Mouse (Mus musculus) frontal cortex, postnatal 36 days (tissue): ENCODE measurements around the gene Adamts3.
A peak's percentile ranks its signal among the peaks of the same experiment; 100 is the strongest.

ENCODE experiments used
- DNase-seq, 2 experiments: peaks; one replicate each; pipeline ENCODE4 v3.0.0; 2022; ENCODE audit warnings: low spot score in 2 of 2

Gene Adamts3

GRCm38 (mm10) chr5:89883051-89883907, at the start of gene Adamts3:
Adamts3 (minus strand) TSS chr5:89883334.
- DNase-seq = peak; percentile 44 to 46

GRCm38 (mm10) chr5:89931511-89931910, 48.4 kb upstream of the Adamts3 start:
- DNase-seq = no peak

GRCm38 (mm10) chr5:89912359-89912758, 29.2 kb upstream of the Adamts3 start:
- no peak for DNase-seq

- DNase-seq = no peak
Observed at GRCm38 (mm10) chr5:89911950-89912349, 28.8 kb upstream of the Adamts3 start.

- no peak for DNase-seq
Observed at GRCm38 (mm10) chr5:89911508-89911907, 28.4 kb upstream of the Adamts3 start.

- DNase-seq = no peak
Observed at GRCm38 (mm10) chr5:89906884-89907431, 23.8 kb upstream of the Adamts3 start.

- no peak for DNase-seq
Observed at GRCm38 (mm10) chr5:89901026-89901425, 17.9 kb upstream of the Adamts3 start.

GRCm38 (mm10) chr5:89897495-89897894, 14.4 kb upstream of the Adamts3 start:
- DNase-seq = peak in 1 of 2 experiments; percentile 26

GRCm38 (mm10) chr5:89895520-89895919, 12.4 kb upstream of the Adamts3 start:
- DNase-seq = no peak

- DNase-seq = no peak
Observed at GRCm38 (mm10) chr5:89884991-89885390, 1.9 kb upstream of the Adamts3 start.

GRCm38 (mm10) chr5:89883908-89884204, 722 bp upstream of the Adamts3 start:
- DNase-seq = no peak

GRCm38 (mm10) chr5:89882091-89882734, 921 bp downstream of the Adamts3 start:
- DNase-seq = peak; percentile 43 to 67

GRCm38 (mm10) chr5:89881425-89881824, 1.7 kb downstream of the Adamts3 start:
- no peak for DNase-seq

GRCm38 (mm10) chr5:89878866-89879392, 4.2 kb downstream of the Adamts3 start:
- DNase-seq = no peak

- no peak for DNase-seq
Observed at GRCm38 (mm10) chr5:89872661-89873060, 10.5 kb downstream of the Adamts3 start.

GRCm38 (mm10) chr5:89859603-89860002, 23.5 kb downstream of the Adamts3 start:
- no peak for DNase-seq

GRCm38 (mm10) chr5:89858837-89859236, 24.3 kb downstream of the Adamts3 start:
- DNase-seq = no peak

- peak in 1 of 2 experiments; percentile 72 for DNase-seq
Observed at GRCm38 (mm10) chr5:89846551-89846950, 36.6 kb downstream of the Adamts3 start.

GRCm38 (mm10) chr5:89844354-89844753, 38.8 kb downstream of the Adamts3 start:
- DNase-seq = peak in 1 of 2 experiments; percentile 27

- DNase-seq = no peak
Observed at GRCm38 (mm10) chr5:89843478-89843877, 39.7 kb downstream of the Adamts3 start.

GRCm38 (mm10) chr5:89839627-89840026, 43.5 kb downstream of the Adamts3 start:
- DNase-seq = peak; percentile 35 to 48

GRCm38 (mm10) chr5:89821175-89821574, 62.0 kb downstream of the Adamts3 start:
- DNase-seq = no peak

- DNase-seq = no peak
Observed at GRCm38 (mm10) chr5:89819531-89819930, 63.6 kb downstream of the Adamts3 start.
